Mouse (Mus musculus): ENCODE data around the gene Fxyd2.

DNA sequence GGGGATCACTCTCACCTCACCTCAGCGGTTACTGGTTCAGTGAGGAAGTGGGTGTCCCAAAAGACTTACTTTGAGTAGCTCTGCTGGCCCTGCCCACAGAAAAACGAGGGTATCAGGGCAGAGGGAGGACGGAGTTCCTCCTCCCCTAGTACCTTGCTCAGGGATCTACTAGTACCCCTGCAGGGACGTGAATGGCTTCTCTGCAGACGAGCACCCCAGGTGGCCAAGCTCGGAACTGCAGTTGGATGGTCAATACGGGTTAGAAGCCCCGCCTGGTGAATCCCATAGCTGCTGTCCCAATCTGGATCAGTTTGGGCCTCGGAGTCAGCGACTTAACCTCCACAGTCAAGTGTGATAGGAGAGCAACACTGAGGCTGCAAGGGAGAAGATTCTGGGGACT, 12.8 kb downstream of the Fxyd2 start:
- TF ChIP-seq FLI1 (IDR thresholded peaks at IDR 0.05; ENCODE audit: low read length), result no peak
- no peak for TF ChIP-seq GATA1 (IDR thresholded peaks at IDR 0.05; ENCODE audit: borderline replicate concordance, low read length)

Measured in megakaryocyte, embryonic 14.5 days (primary cell).